Mouse (Mus musculus): ENCODE measurements at regions not wholly inside any gene's neighbourhood (a gene's known extent, or its start where the extent isn't known, plus 50 kb on each side); places are given as distances from the start of the nearest gene placed in this dataset.
"Not testable (repeated sequence)": the region's sequence is repeated elsewhere in the genome, so short reads cannot be mapped to it uniquely, and the experiment has no call there.

DNA sequence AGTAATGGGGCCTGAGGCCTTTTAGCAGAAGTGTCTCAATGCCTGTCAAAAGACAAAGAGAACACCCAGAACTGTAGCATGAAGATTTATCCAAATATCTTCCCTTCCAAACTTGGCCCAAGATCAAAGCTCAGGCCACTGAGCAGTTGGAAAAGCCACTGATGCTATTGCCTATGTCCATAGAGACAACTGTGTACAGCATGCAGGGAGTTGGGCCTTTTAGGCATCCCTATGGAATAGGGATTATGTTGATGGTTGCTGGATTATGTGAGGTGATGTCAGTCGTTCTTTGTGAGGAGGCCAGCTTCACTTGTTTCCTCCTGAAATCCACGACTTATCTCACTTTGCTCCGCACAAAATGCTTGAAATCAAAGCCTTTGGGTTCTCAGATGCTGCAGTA is 153.1 kb upstream of the Gm17728 start:
- no peak for DNase-seq

DNA sequence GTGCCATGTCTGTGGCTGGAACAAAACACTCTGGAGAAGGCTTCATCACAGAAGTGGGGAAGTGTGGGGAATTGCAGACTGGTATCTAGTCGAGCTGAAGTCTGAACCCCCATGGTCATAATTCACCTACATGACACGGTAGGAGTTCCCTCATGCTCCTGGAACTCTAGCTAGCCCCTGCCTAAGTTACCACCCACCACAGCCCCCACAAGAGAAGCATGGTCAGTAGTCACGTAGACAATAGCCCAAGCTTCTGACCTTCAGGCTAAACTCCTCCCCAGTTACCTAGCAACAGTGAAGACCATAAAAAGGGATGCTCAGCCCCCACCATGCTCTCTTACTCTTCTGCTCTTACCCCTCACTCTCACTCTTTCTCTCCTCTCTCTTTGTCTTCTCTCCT is 143.8 kb upstream of the Gm17728 start:
- DNase-seq: not testable (repeated sequence)

DNA sequence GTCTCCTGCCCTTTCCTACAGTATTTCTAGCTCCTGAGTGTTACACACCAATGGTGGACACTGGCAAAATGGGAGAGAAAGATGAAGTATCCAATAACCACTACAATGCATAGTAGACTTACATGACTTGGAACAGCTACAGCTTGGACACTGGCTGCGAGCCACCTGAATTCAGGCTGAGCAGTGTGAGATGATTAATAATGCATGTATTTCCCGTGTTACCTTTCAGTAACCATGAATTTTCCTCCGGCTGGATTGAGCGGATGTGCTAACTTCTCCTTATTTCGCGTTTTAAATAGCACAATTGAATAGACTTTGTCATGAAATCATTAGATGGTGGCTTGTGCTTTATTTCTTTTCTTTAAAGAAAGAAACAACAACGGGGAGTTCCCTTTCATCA is 142.4 kb upstream of the Gm17728 start:
- no peak for DNase-seq

DNA sequence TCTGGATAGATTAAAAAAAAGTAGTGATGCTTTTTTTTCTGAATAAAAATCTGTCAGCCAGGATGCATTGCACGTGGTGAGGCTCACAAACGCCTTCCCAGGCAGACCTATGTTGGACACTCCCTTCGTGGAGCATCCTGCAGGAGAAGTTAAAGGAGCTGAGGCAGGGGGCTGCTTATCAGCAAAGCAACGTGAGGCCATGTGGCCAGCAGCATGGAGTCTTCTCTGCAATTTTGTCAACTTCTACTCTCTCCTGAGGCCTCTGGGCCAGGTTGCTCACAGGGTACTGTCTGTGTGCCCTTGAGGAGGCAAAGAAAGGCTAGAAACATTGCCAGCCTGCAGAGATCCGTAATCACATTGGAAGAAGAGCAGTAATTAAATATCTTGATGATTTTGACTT is 140.0 kb upstream of the Gm17728 start:
- DNase-seq: no peak

DNA sequence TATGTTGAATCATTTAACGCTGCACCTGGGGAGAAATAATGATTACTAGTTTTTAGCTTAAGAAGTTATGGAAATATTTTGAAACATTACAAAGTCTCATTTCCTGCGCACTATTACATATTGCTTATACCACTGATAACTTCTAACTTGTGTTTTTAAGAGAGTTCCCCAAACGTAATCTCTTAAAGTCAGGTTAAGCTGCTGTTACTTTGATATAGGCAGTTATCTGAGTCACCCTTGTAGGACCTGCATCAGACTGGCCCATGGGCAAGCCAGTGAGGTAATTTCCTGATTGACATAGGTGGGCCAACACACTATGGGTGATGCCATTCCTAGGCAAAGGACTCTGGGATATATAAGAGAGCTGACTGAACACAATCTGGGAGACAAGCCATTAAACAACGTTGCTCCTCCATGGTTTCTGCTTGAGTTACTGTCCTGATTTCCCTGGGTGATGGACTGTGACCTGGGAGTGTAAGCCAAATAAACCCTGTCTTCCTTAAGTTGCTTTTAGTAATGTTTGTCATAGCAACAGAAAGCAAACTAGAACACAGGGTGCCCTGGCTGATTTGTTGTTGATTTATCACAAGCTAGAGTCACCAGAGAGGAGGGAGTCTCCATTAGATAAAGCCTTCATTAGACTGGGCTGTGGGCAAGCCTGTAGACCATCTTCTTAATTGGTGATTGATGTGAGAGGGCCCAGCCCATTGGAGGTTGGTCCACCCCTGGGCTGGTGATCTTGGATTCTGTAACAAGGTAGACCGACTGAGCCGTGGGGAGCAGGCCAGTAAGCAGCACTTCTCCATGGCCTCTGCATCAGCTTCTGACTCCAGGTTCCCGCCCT is 139.3 kb upstream of the Gm17728 start:
- DNase-seq: no peak

DNA sequence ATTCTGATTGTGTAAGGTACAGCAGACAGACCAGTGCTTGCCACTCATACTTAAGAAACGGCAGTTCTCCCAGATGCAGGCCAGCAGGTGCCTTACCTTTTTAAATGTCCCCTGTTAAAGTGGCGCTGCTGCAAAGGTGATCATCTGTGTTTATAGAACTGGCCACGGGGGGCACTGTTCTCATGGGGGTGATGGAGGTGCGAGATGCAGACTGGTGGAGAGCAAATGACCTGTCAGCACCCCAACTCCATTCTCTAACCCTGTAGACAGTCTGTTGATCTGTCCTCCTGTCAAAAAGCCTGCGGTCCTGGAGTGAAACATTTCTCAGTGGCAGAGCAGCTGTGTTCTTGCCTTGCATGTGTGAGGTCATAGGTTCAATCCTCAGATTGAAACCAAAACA is 135.4 kb upstream of the Gm17728 start:
- no peak for DNase-seq

DNA sequence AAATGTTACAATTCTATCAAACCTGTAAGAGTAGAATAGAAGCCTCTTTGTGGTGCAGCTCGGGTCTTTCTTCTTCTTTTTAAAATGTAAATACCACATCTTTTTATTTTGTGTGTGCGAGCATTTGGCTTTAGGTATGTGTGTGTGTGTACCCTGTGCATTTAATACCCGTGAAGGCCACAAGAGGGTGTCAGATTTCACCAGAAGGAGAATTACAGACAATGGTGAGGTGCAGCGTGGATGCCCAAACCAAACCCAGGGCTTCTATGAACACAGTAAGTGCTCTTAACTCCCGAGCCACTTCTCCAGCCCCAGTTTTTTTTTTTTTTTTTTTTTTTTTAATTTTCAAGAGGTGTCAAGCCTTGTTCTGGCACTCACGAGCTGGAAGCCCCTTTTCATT is 135.0 kb upstream of the Gm17728 start:
- no peak for DNase-seq

DNA sequence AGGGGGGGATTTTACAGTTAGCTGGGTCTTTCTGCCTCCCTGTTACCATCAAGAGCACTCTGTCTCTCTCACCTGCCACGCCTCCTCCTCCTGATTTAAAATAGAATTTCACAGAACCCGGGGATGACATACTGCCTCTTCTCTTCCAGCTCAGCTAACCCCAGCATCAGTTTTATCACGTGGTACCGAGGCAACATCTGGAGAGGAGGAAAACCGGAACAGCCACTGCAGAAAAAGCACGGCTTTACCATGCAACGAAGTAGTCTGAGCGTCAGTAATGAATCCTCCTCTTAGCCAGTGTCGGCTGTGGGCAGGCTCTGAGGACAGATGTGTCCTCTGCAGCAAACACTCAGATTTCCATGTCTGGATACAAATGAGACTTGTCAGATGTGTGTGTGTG is 134.2 kb upstream of the Gm17728 start:
- DNase-seq: no peak

DNA sequence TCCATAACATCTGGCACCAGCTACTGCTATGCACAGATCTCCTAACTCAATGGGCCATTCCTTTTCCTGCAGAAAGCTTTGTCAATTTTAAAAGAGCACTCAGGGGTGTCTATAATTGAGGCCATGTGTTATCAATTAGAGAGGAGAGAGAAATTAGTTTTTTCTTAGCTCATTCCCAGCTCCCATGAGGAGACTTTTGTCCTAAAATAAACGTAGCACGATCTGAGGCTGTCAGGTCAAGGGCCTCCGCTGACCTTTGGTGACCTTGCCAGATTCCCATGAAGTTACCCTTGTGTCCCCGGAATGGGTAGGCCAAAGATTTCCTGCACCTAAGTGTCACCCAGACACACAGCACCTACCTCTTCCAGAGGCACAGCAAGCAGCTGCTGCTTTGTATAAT is 130.3 kb upstream of the Gm17728 start:
- DNase-seq: no peak

DNA sequence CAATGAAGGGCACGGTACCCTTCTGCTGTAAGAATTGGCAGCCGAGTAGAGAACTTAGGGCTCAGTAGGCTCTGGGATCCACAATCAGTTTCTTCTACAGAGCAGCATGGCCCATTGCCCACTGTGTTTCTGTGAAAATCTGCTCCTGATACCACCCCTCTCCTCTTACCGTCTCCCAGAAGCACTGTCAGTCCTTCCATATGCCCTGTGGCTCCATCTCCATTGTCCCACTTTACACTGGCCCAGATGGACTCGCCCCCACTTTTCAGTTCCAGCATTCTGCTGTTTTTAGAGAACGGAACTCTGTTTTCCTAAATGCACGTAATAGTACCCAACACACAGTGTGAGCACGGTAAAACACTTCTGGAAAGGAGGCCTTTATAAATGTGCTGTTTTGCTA is 129.6 kb upstream of the Gm17728 start:
- DNase-seq: no peak

DNA sequence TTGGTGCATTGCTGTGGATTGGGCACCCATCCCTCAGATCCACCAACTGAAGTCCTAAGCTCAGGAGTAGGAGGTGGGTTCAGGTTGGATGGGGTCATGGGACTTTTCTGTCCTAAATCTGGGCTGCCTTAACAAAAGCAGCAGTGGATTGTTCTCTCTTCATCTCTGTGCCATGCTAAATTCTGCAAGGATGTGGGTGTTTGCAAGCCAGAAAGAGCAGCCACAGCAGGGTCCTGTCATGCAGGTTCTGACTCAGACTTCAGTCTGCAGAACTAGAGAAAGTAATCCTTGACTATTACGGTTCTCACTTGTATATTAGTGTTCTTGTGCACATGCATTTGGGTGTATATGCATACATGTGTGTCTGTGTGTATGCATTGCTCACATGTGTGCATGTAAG is 125.5 kb upstream of the Gm17728 start:
- no peak for DNase-seq

DNA sequence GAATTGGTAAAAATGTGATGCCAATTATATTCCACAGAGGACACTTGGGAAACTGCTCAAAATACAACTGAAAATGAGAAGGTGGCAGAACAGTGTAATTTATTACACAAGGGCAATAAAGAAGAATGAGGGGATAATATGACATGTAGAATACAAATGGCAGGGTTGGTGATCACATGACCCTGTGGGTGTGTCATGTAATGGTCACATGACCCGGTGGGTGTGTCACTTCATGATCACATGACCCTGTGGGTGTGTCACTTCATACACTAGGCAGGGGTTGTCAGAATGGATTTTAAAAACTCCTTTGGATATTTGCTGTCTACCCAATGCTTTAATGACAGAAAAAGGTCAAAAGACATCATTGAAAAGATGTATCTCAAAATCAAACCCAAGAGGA is 123.6 kb upstream of the Gm17728 start:
- DNase-seq: no peak

DNA sequence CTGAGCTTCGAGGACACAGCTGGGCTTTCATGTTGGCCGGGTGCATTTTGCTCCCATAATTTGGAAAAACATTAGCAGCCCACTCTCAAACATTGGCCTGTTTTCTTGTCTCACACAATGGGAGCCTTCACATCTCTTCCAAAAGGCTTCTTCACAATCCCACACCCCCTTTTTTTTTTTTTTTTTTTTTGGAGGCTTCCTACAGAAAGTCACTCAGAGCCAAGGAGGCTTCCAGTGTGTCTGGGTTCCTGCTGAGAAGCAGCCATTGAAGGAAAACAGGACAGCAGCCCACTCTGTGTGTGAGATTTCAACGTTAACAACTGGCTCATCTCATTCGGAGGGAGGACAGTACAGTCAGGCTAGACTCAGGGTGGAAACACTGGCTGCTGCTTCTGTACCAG is 120.8 kb upstream of the Gm17728 start:
- DNase-seq: no peak

DNA sequence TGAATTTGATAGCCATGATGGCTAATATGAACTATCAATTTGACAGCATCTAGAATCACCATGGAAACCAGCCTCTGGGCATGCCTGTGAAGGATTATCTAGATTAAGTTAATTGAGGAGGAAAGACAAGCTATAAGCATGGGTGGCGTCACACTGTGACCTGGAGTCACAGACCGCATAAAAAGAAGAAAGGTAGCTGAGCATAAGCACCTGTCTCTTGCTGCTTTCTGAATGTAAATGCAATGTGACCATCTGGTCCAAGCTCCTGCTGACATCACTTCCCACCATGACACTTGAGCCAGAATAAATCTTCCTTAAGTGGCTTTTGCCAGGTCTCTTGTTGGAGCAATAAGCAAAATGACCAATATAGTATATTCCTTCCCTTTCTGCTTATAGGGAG is 113.4 kb upstream of the Gm17728 start:
- DNase-seq: no peak

DNA sequence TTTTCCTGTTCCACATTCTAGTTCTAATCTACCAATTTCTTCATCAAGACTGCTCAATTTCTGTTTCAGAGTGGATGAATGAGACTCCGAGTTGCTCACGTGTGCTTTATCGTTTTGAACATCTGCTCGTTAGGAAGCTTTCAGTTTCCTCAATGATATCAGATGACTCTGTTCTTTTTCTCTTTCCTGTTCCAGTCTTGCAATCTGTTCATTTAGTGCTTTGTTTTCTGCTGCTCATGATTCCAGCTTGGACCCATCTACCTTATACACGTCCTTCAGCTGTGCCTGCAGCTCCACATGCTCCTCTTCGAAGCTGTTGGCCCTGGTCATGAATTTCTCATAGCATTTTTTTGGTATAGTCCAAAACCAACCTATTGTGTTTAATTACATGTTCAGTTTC is 99.1 kb upstream of the Gm17728 start:
- DNase-seq: no peak

DNA sequence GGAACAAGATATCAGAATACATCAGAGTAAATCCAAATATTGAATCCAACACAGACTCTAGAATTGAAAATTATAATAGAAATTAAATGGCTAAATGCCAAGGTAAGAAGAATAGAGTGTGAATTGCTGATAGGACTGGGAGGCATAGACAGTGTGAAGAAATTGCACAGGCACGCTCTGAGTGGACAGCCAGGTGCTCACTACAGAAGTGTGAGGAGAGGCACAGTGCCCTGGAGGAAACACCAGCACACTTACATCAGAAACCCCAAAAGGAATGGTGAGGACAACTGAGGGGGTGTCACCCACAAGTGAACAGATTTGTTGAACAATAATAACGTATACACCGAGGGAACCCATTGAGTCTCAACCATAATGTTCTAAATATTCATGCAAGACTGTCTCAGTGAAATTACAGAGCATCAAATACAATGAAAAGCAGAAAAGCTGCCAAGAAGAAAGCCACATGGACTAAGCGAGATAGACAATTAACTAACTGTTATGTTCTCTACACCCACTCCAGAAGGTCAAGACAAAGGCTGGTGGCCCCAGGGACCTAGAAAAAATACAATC is 92.9 kb upstream of the Gm17728 start:
- DNase-seq: no peak

DNA sequence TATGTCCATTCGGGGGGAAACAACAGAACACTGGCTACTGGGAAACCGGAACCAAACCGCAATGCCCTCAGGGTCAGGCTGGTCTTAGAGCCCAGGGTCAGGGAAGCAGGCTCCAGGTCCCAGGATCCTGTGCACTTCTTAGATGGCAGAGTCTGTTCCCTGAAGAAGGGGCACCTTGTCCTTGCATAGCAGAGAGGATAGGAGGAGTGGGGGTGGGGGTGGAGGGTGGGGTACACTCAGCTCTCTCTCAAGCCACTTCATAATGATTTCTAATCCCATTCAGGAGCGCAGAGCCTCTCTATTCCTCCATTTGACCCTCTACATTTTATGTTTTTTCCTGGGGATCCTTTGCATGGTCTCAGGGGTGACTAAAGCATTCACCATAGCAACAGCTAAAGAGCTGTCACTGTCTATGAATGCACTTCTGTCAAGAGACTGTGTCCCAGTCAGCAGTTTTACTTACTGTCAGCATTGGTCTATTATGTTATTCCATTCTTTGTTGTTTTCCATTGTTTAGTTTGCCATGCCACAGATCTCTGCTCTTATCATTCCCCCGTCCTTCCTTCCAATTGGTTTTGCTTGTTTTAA is 64.2 kb upstream of the Gm17728 start:
- no peak for DNase-seq
